Mouse (Mus musculus): Measurements from ENCODE around the gene Vmn2r105.

Gene Vmn2r105

DNA sequence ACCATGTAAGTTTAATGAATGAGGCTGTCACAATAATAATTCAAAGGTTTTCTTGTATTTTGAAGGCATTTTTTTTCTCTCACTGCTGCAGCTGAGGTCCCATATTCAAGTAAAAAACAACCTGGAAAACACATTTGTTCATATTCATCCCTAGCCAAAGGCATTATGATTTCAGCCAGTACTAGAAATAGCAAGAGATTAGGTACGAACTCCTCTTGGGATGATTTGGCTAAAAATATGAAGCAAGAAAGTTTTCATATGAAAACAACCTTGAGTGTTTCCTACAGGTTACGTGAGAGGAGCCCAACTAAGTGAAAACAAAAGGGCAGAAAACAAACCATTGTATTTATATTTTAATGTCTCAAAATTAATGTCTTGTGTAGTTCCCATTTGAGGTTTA, at the start of gene Vmn2r105:
Gene Vmn2r105 (minus strand): TSS at position 101 of the 400 bp plus-strand sequence.
- no peak for DNase-seq (ENCODE audit: low spot score in 2 of 2)

DNA sequence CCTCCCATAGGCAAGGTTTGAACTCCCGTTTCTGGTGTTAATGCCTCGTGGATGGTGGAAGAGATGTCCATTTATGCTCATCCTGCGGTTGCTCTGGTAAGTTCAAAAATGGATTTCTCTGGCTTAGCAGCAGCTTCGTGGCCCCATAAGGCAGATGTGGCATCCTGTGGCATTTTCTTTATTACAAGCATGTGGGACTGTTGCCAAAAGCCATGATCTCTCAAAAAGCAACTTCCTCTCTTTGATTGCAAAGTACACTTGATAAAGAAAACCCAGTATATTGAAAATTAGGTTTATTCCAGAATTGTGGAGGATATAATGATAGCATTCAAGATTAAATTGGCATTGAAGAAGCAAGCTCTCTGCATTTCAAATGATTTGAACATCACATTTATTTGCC, 20.7 kb upstream of the Vmn2r105 start:
- DNase-seq (ENCODE audit: low spot score in 2 of 2) = no peak

DNA sequence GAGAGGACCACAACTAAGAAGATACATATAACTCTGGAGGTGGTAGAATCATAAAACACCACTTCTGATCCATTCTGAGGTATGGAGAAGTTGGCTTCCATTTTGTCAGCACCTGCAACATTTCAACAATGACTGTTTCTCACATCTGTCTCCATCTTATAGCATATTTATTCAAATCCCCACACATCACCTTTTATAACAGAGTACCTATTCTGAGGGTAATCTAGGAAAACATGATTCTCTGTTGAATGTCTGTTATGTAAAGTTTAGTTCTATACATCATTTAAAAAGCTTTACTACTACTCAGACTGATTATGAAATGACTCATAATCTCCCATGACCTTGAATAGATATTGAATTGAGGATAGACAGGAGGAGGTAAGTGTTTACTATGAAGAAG, 51.9 kb downstream of the Vmn2r105 start, which contains the start of gene Fpr-rs6:
Gene Fpr-rs6 (minus strand): TSS at position 101 of the 400 bp plus-strand sequence.
- DNase-seq (ENCODE audit: low spot score in 2 of 2) = no peak
